Mouse (Mus musculus) thymus, adult 2 months (tissue): Measurements from ENCODE around the gene Nckap1.

Source experiments
- CTCF ChIP-seq: fragments of 200-500 bp; IDR thresholded peaks from 2 replicates; pipeline ENCODE4 v1.5.1; 2012; ENCODE audit warnings: mild to moderate bottlenecking, control low read depth, low read length, moderate library complexity, borderline replicate concordance; ENCODE audit not compliant: control insufficient read depth, poor library complexity, insufficient read depth; ENCODE audit errors: extremely low read depth
- POLR2A ChIP-seq: fragments of 200-500 bp; IDR thresholded peaks from 2 replicates; pipeline ENCODE4 v1.6.1; 2012; ENCODE audit warnings: mild to moderate bottlenecking, low read length, control low read depth, moderate library complexity; ENCODE audit not compliant: control insufficient read depth, poor library complexity, insufficient read depth; ENCODE audit errors: extremely low read depth

GRCm38 (mm10) chr2:80599850-80600249 is 18.7 kb upstream of the Nckap1 start:
- TF ChIP-seq CTCF, result no peak
- TF ChIP-seq POLR2A, result no peak
